Mouse (Mus musculus): ENCODE data around the gene Blnk. TPM values are rescaled to one million over a fixed set of nuclear protein-coding genes. Genes with fewer than 3 reads are reported as not detected.

Gene Blnk
- polyA plus RNA-seq, 1 experiment from 2014 or later, result 0.83 TPM

- no peak overlapping the region for H3K4me3 ChIP-seq (ENCODE audit: low read depth, low read length)
- no peaks in the 10 kb centered on the region for H3K4me1 ChIP-seq (ENCODE audit: insufficient read depth)
- no peak for ATAC-seq (ENCODE audit: insufficient read depth)
- no peak overlapping the region for H3K27ac ChIP-seq (ENCODE audit: low read depth)
- WGBS, result 78% methylated on average over 5 of the region's 5 CpGs
- H3K27me3 ChIP-seq (ENCODE audit: insufficient read depth, low read length), result no peaks in the 10 kb centered on the region
- H3K9me3 ChIP-seq (ENCODE audit: low read depth, low read length), result no peaks in the 10 kb centered on the region
- no peak overlapping the region for H3K9ac ChIP-seq
- H3K4me2 ChIP-seq, result no peak overlapping the region
- TF ChIP-seq CTCF (IDR thresholded peaks at IDR 0.05; ENCODE audit: low read depth), result no peak
- DNase-seq, result no peak
- H3K36me3 ChIP-seq (ENCODE audit: insufficient read depth), result no peaks in the 10 kb centered on the region
These were observed 13.7 kb downstream of the Blnk start for GRCm38 (mm10) chr19:40980671-40981070.

GRCm38 (mm10) chr19:40978026-40978425 is 16.3 kb downstream of the Blnk start:
- no peaks in the 10 kb centered on the region for H3K4me1 ChIP-seq (ENCODE audit: insufficient read depth)
- no peak for TF ChIP-seq CTCF (IDR thresholded peaks at IDR 0.05; ENCODE audit: low read depth)
- DNase-seq (no peak), ATAC-seq (ENCODE audit: insufficient read depth) (no peak)
- H3K36me3 ChIP-seq (ENCODE audit: insufficient read depth), result no peaks in the 10 kb centered on the region
- no peak overlapping the region for H3K4me3 ChIP-seq (ENCODE audit: low read depth, low read length)
- no peak overlapping the region for H3K4me2 ChIP-seq
- H3K27me3 ChIP-seq (ENCODE audit: insufficient read depth, low read length), result no peaks in the 10 kb centered on the region
- H3K9ac ChIP-seq, result no peak overlapping the region
- H3K27ac ChIP-seq (ENCODE audit: low read depth), result no peak overlapping the region
- H3K9me3 ChIP-seq (ENCODE audit: low read depth, low read length), result no peaks in the 10 kb centered on the region
- WGBS, result 34% methylated on average over 5 of the region's 5 CpGs

- H3K27me3 ChIP-seq (ENCODE audit: insufficient read depth, low read length), result no peaks in the 10 kb centered on the region
- no peak overlapping the region for H3K9ac ChIP-seq
- 77% methylated on average over 11 of the region's 11 CpGs for WGBS
- no peak overlapping the region for H3K27ac ChIP-seq (ENCODE audit: low read depth)
- no peaks in the 10 kb centered on the region for H3K4me1 ChIP-seq (ENCODE audit: insufficient read depth)
- ATAC-seq (ENCODE audit: insufficient read depth) (no peak), DNase-seq (no peak)
- H3K4me3 ChIP-seq (ENCODE audit: low read depth, low read length), result no peak overlapping the region
- no peak for TF ChIP-seq CTCF (IDR thresholded peaks at IDR 0.05; ENCODE audit: low read depth)
- H3K9me3 ChIP-seq (ENCODE audit: low read depth, low read length), result no peaks in the 10 kb centered on the region
- H3K36me3 ChIP-seq (ENCODE audit: insufficient read depth), result no peaks in the 10 kb centered on the region
- H3K4me2 ChIP-seq, result no peak overlapping the region
These were observed 17.1 kb downstream of the Blnk start for GRCm38 (mm10) chr19:40976946-40977917.

GRCm38 (mm10) chr19:40971273-40971914 is 22.9 kb downstream of the Blnk start:
- H3K27me3 ChIP-seq (ENCODE audit: insufficient read depth, low read length), result no peaks in the 10 kb centered on the region
- no peak overlapping the region for H3K27ac ChIP-seq (ENCODE audit: low read depth)
- H3K9me3 ChIP-seq (ENCODE audit: low read depth, low read length), result no peaks in the 10 kb centered on the region
- WGBS, result 66% methylated on average over 5 of the region's 5 CpGs
- TF ChIP-seq CTCF (IDR thresholded peaks at IDR 0.05; ENCODE audit: low read depth), result no peak
- no peak overlapping the region for H3K9ac ChIP-seq
- no peaks in the 10 kb centered on the region for H3K36me3 ChIP-seq (ENCODE audit: insufficient read depth)
- no peak overlapping the region for H3K4me2 ChIP-seq
- H3K4me3 ChIP-seq (ENCODE audit: low read depth, low read length), result no peak overlapping the region
- DNase-seq (no peak), ATAC-seq (ENCODE audit: insufficient read depth) (no peak)
- no peaks in the 10 kb centered on the region for H3K4me1 ChIP-seq (ENCODE audit: insufficient read depth)

DNA sequence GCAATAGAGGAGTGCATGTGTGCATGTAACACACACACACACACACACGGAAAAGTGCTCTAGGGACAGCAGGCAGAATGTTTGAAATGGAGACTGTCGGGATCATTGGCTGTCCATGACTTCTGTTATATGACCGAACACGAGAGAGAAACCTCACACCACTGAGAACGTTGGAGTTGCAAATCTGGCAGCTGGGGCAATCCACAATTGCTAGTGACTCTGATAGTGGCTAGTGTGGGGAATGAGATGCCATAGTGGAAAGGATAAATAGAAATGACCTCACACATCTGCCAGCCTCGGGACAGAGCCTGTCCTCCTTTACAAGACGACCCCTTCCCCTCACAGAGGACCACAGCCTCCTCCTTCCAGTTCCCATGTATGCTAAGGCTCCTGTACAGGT is 23.6 kb downstream of the Blnk start:
- Histone ChIP-seq H3K4me3 (ENCODE audit: low read depth, low read length) (no peak overlapping the region), H3K27me3 (ENCODE audit: insufficient read depth, low read length) (no peaks in the 10 kb centered on the region), H3K9ac (no peak overlapping the region), H3K9me3 (ENCODE audit: low read depth, low read length) (no peaks in the 10 kb centered on the region), H3K4me2 (no peak overlapping the region), H3K4me1 (ENCODE audit: insufficient read depth) (no peaks in the 10 kb centered on the region), H3K27ac (ENCODE audit: low read depth) (no peak overlapping the region), H3K36me3 (ENCODE audit: insufficient read depth) (no peaks in the 10 kb centered on the region)
- no peak for TF ChIP-seq CTCF (IDR thresholded peaks at IDR 0.05; ENCODE audit: low read depth)
- DNase-seq (no peak), ATAC-seq (ENCODE audit: insufficient read depth) (no peak)
- 66% methylated on average over 7 of the region's 7 CpGs for WGBS

GRCm38 (mm10) chr19:40970301-40970700 is 24.0 kb downstream of the Blnk start:
- H3K27ac ChIP-seq (ENCODE audit: low read depth), result no peak overlapping the region
- H3K9ac ChIP-seq, result no peak overlapping the region
- no peaks in the 10 kb centered on the region for H3K36me3 ChIP-seq (ENCODE audit: insufficient read depth)
- DNase-seq, result no peak
- 69% methylated on average over 4 of the region's 4 CpGs for WGBS
- H3K27me3 ChIP-seq (ENCODE audit: insufficient read depth, low read length), result no peaks in the 10 kb centered on the region
- H3K9me3 ChIP-seq (ENCODE audit: low read depth, low read length), result no peaks in the 10 kb centered on the region
- no peak for ATAC-seq (ENCODE audit: insufficient read depth)
- no peak for TF ChIP-seq CTCF (IDR thresholded peaks at IDR 0.05; ENCODE audit: low read depth)
- no peak overlapping the region for H3K4me3 ChIP-seq (ENCODE audit: low read depth, low read length)
- no peak overlapping the region for H3K4me2 ChIP-seq
- H3K4me1 ChIP-seq (ENCODE audit: insufficient read depth), result no peaks in the 10 kb centered on the region
